Mouse (Mus musculus): ENCODE results near the gene Aph1a. TPM values are rescaled to one million over a fixed set of nuclear protein-coding genes. Genes with fewer than 3 reads are reported as not detected.

Aph1a gene
- polyA plus RNA-seq, 1 experiment from 2014 or later = 28.3 TPM

DNA sequence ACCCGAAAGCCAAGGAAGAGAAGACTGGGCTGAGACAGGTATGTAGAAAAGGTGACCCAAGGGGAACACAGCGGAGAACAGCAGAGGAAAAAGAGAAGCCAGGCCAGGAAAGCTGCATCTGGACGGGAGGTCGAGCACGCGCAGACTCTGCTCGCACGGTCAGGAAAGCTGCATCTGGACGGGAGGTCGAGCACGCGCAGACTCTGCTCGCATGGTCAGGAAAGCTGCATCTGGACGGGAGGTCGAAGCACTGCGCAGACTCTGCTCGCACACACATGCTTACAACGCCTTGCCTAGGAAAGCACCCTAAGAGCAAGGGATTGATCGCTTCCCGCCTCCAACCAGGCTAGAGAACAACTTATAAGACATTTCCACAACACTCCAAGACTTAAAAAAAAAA, 28.2 kb upstream of the Aph1a start:
- H3K36me3 ChIP-seq (ENCODE audit: poor library complexity, severe bottlenecking) = peaks cover 54% of the 10 kb centered on the region

GRCm38 (mm10) chr3:95866071-95866470, 27.7 kb upstream of the Aph1a start:
- no peak overlapping the region for H3K4me3 ChIP-seq
- 94% methylated on average over 5 of the region's 5 CpGs for WGBS
- H3K27me3 ChIP-seq = no peaks in the 10 kb centered on the region
- no peak overlapping the region for H3K27ac ChIP-seq
- H3K9ac ChIP-seq = no peak overlapping the region
- peaks cover 54% of the 10 kb centered on the region for H3K36me3 ChIP-seq (ENCODE audit: poor library complexity, severe bottlenecking)
- ATAC-seq = no peak
- H3K9me3 ChIP-seq (replicated peaks) = no peaks in the 10 kb centered on the region
- H3K4me1 ChIP-seq = peaks cover 15% of the 10 kb centered on the region
- no peak overlapping the region for H3K4me2 ChIP-seq

More for the DNA sequence above, 28.2 kb upstream of the Aph1a start:
- H3K4me1 ChIP-seq = peaks cover 10% of the 10 kb centered on the region
- no peak overlapping the region for H3K4me3 ChIP-seq
- WGBS = 92% methylated on average over 20 of the region's 20 CpGs
- H3K27ac ChIP-seq = no peak overlapping the region
- ATAC-seq = no peak
- H3K4me2 ChIP-seq = no peak overlapping the region
- H3K27me3 ChIP-seq = no peaks in the 10 kb centered on the region
- H3K9ac ChIP-seq = no peak overlapping the region
- H3K9me3 ChIP-seq (replicated peaks) = no peaks in the 10 kb centered on the region

GRCm38 (mm10) chr3:95867408-95867807, 26.4 kb upstream of the Aph1a start:
- Histone ChIP-seq H3K27me3 (no peaks in the 10 kb centered on the region), H3K4me1 (peaks cover 22% of the 10 kb centered on the region), H3K4me2 (no peak overlapping the region), H3K36me3 (ENCODE audit: poor library complexity, severe bottlenecking) (peaks cover 54% of the 10 kb centered on the region), H3K27ac (no peak overlapping the region), H3K4me3 (no peak overlapping the region), H3K9me3 (replicated peaks) (no peaks in the 10 kb centered on the region), H3K9ac (no peak overlapping the region)
- 97% methylated on average over 2 of the region's 2 CpGs for WGBS
- ATAC-seq = no peak

- peak overlapping the region; percentile 57; the same call in 1 of the 2 replicates for H3K27ac ChIP-seq
- WGBS = 7% methylated on average over 15 of the region's 15 CpGs
- peak overlapping the region; percentile 67 for H3K4me3 ChIP-seq
- H3K36me3 ChIP-seq (ENCODE audit: poor library complexity, severe bottlenecking) = peaks cover 28% of the 10 kb centered on the region
- ATAC-seq = peak; percentile 46; the same call in 1 of the 2 replicates
- H3K9ac ChIP-seq = peak overlapping the region; percentile 88
- H3K4me2 ChIP-seq = peak overlapping the region; percentile 87
- H3K27me3 ChIP-seq = no peaks in the 10 kb centered on the region
- no peaks in the 10 kb centered on the region for H3K9me3 ChIP-seq (replicated peaks)
- peaks cover 25% of the 10 kb centered on the region for H3K4me1 ChIP-seq
These were observed 22.8 kb upstream of the Aph1a start for GRCm38 (mm10) chr3:95870976-95871375.

DNA sequence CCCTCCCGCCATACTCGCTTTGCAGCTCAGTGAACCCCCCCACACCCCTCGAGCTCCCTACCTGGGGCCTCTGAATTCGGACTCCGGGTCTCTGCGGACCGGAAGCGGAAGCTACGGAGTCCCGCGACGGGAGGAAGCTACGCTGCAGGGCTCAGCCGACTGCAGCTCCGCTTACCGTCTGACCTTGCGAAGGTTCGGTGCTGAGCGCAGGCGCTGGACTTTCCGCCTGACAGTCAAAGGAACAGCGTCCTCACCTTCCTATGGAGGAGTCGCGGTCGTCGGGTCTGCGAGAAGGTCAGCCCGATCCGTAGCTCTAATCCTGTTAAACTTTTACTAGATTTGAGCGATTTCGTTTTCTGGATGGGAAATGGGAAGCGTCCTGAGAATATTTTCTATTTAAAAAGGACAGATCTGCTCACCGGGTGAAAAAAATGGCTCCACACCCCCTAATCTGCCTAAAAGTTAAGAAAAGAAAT, 22.3 kb upstream of the Aph1a start, which contains the start of gene Mrps21:
TSS of gene Mrps21 (minus strand) at position 128 of the 476 bp plus-strand sequence.
- Histone ChIP-seq H3K27ac (peak within 1 kb of the TSS; percentile 57; the same call in 1 of the 2 replicates), H3K27me3 (no peaks in the 10 kb centered on the region), H3K36me3 (ENCODE audit: poor library complexity, severe bottlenecking) (peaks cover 28% of the 10 kb centered on the region), H3K4me2 (peak within 1 kb of the TSS; percentile 87), H3K9me3 (replicated peaks) (no peaks in the 10 kb centered on the region), H3K9ac (peak within 1 kb of the TSS; percentile 88), H3K4me3 (peak within 1 kb of the TSS; percentile 67), H3K4me1 (peaks cover 25% of the 10 kb centered on the region)
- under 1% methylated on average over 33 of the region's 33 CpGs for WGBS
- peak; percentile 96 for ATAC-seq

DNA sequence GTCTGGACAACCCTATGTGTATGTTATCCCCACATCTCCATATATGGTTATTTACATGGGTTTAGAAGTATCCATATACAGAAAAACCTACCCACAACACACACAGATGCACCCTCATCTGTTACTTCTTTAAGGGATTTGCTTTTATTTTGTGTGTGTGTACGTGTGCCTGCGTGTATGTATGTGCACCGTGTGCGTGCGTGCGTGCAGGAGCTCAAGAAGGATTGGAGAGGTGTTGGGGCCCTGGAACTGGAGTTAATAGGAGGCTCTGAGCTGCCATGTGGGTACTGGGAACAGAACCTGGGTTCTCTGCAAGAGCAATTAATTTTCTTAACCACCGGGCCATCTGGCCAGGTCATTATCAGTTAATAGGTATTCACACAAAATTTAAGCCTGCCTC, 21.7 kb upstream of the Aph1a start:
- peak overlapping the region; percentile 87 for H3K4me2 ChIP-seq
- peak overlapping the region; percentile 67 for H3K4me3 ChIP-seq
- H3K27me3 ChIP-seq = no peaks in the 10 kb centered on the region
- WGBS = 74% methylated on average over 7 of the region's 7 CpGs
- peaks cover 23% of the 10 kb centered on the region for H3K36me3 ChIP-seq (ENCODE audit: poor library complexity, severe bottlenecking)
- H3K9me3 ChIP-seq (replicated peaks) = no peaks in the 10 kb centered on the region
- peaks cover 25% of the 10 kb centered on the region for H3K4me1 ChIP-seq
- H3K27ac ChIP-seq = no peak overlapping the region
- no peak for ATAC-seq
- H3K9ac ChIP-seq = peak overlapping the region; percentile 88

DNA sequence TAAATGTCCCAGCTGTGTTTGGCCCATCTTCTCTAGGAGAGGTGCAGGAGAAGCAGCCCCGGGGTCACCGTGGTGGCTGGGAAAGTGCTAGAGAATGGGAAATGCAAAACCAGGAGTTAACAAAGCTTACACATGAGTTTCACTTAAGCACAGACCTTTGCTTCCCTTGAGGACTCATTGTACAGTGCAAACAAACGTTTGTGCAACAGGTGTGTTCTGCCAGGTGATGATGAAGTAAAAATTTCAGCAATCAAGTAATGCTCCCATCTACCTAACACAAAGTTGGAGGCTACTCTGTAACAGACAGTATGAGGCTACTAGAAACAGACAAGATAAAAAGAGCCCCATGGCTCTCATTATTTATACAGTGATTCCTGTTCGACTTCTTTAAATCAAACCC, 14.7 kb upstream of the Aph1a start:
- WGBS = 95% methylated on average over 4 of the region's 4 CpGs
- Histone ChIP-seq H3K27ac (no peak overlapping the region), H3K9me3 (replicated peaks) (no peaks in the 10 kb centered on the region), H3K27me3 (no peaks in the 10 kb centered on the region), H3K4me3 (no peak overlapping the region), H3K4me1 (peaks cover 19% of the 10 kb centered on the region), H3K9ac (no peak overlapping the region), H3K4me2 (no peak overlapping the region), H3K36me3 (ENCODE audit: poor library complexity, severe bottlenecking) (no peaks in the 10 kb centered on the region)
- no peak for ATAC-seq

DNA sequence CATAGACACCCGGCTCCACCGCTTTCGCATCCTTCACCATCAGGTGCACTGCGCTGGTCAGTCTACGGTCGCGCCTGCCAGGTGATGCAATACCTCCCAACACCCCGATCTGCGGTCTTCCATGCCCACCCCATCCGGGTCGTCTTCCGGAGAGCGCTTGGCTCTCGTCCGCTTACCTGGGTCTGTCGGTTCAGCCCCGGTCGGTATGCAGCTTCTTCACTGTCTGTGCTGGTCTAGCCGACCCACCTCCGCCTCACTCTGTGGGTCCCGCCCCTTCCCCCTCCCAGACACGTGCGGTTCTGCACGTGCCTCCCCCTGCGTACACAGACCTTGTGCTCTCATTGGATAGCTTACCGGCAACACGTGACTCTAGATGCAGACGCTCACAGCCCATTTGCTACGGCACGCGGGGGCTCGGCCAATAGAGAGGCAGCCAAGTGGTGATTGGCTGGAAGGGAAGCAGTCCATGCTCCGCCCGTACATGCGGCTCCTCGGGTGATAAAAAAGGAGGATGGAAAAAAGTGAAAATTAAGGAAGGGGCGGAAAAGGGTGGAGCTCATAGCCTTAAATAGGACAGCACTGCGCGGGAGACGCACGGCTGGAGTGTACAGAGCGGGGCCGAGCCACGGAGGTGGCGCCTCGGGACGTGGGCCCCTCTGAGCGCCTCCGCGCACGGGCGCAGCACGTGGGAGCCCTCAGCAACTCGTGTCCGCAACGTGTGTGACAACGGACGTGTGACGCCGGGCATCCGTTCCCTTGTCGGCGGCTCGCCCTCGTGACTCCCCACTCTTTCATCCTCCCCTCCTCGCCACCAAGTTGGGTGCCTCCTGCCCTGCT, 11.6 kb upstream of the Aph1a start, which contains the start of gene Ciart:
TSS of gene Ciart (minus strand) at position 273 of the 837 bp plus-strand sequence.
- H3K27ac ChIP-seq = no peak within 1 kb of the TSS
- WGBS = under 1% methylated on average over 65 of the region's 66 CpGs
- peak within 1 kb of the TSS; percentile 62 for H3K9ac ChIP-seq
- H3K4me2 ChIP-seq = peak within 1 kb of the TSS; percentile 99
- H3K36me3 ChIP-seq (ENCODE audit: poor library complexity, severe bottlenecking) = no peaks in the 10 kb centered on the region
- peak within 1 kb of the TSS; percentile 53 for H3K4me3 ChIP-seq
- peaks cover 19% of the 10 kb centered on the region for H3K4me1 ChIP-seq
- H3K9me3 ChIP-seq (replicated peaks) = no peaks in the 10 kb centered on the region
- ATAC-seq = peak; percentile 100
- 0 out of 2 replicates have a peak, but pooled peaks cover 4% of the 10 kb centered on the region for H3K27me3 ChIP-seq

- Histone ChIP-seq H3K27me3 (0 out of 2 replicates have a peak, but pooled peaks cover 4% of the 10 kb centered on the region), H3K27ac (no peak overlapping the region), H3K36me3 (ENCODE audit: poor library complexity, severe bottlenecking) (no peaks in the 10 kb centered on the region), H3K9ac (peak overlapping the region; percentile 52), H3K4me2 (peak overlapping the region; percentile 99), H3K4me1 (peaks cover 19% of the 10 kb centered on the region), H3K4me3 (peak overlapping the region; percentile 53), H3K9me3 (replicated peaks) (no peaks in the 10 kb centered on the region)
- ATAC-seq = no peak
- WGBS = 3% methylated on average over 24 of the region's 24 CpGs
These were observed 10.8 kb upstream of the Aph1a start for GRCm38 (mm10) chr3:95882816-95883425.

DNA sequence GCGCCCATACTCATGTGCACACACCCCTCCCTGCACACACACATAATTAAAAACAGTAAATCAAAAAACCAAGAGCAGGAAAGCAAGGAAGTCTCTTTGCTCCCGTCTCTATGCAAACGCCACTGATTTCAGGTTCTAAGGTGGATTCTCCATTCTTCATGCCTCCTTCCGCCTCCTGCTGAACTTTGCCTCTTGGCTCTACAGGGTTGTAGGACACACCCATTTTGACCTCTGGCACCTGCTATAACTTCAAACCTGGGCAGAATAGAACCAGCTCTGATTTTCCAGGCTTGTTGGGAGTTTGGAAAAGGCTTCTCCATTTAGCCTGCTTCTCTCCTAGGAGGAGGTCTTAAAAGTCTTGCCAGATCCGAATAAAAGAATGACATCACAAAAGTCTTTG, 9.4 kb upstream of the Aph1a start:
- H3K4me2 ChIP-seq = no peak overlapping the region
- H3K27me3 ChIP-seq = 0 out of 2 replicates have a peak, but pooled peaks cover 4% of the 10 kb centered on the region
- H3K4me1 ChIP-seq = peaks cover 19% of the 10 kb centered on the region
- ATAC-seq = no peak
- no peak overlapping the region for H3K9ac ChIP-seq
- H3K9me3 ChIP-seq (replicated peaks) = no peaks in the 10 kb centered on the region
- H3K4me3 ChIP-seq = no peak overlapping the region
- 89% methylated on average over 5 of the region's 5 CpGs for WGBS
- H3K36me3 ChIP-seq (ENCODE audit: poor library complexity, severe bottlenecking) = no peaks in the 10 kb centered on the region
- H3K27ac ChIP-seq = no peak overlapping the region

DNA sequence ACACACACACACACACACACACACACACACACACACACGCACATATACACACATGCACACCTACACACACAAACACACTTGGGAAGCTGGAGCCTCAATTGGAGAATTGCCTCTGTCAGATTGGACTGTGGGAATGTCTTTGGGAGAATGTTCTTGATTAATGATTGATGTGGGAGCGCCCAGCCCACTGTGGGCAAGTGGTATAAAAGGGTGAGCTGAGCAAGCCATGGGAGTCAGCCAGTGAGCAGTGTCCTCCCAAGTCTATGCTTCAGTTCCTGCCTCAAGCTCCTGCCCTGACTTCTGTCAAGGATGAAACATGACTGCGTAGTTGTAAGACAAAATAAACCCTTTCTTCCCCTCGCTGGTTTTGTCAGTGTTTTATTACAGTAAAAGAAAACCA, 6.2 kb upstream of the Aph1a start:
- no peak overlapping the region for H3K4me3 ChIP-seq
- WGBS = 67% methylated on average over 4 of the region's 4 CpGs
- no peak for ATAC-seq

DNA sequence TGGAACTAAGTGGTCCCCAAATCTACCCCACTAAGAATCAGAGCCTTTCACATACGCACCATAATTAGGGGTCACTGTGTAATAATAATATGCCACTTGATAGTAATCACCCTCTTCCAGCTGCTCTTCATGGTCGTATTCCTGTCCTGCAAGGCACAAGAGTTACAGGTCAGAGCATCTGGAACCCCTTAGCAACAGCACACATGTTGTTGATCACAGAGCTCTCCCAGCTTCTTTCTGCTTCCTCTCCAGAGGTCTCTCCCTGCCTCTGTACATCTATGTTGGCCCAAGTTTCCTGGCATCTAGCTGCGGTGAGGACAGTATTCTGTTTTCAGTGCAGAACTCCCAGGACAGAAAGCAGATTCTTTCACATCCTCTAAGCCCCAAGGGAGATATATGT, 4.1 kb upstream of the Aph1a start:
- Histone ChIP-seq H3K36me3 (ENCODE audit: poor library complexity, severe bottlenecking) (no peaks in the 10 kb centered on the region), H3K27me3 (peaks cover 10% of the 10 kb centered on the region; the same call in 1 of the 2 replicates), H3K9ac (no peak overlapping the region), H3K4me1 (peaks cover 14% of the 10 kb centered on the region), H3K9me3 (replicated peaks) (no peaks in the 10 kb centered on the region), H3K4me2 (no peak overlapping the region), H3K4me3 (no peak overlapping the region), H3K27ac (no peak overlapping the region)
- no peak for ATAC-seq
- 81% methylated on average over 3 of the region's 3 CpGs for WGBS

More for the DNA sequence above, 6.2 kb upstream of the Aph1a start:
- Histone ChIP-seq H3K27ac (no peak overlapping the region), H3K9me3 (replicated peaks) (no peaks in the 10 kb centered on the region), H3K4me2 (no peak overlapping the region), H3K36me3 (ENCODE audit: poor library complexity, severe bottlenecking) (no peaks in the 10 kb centered on the region), H3K9ac (no peak overlapping the region), H3K27me3 (peaks cover 14% of the 10 kb centered on the region; the same call in 1 of the 2 replicates), H3K4me1 (peaks cover 7% of the 10 kb centered on the region)
